Comparison of ENCODE assay signal across 16 mouse cellular contexts in genomic region chr6:119584061-119584460, GRCm38 (mm10). TPM values are rescaled to one million over a fixed set of nuclear protein-coding genes. Genes with fewer than 3 reads are reported as not detected.
"Had no signal": no experiment of that assay in that cellular context is flagged by ENCODE, and none has a peak within 500 bp of the region (broad histone marks: within the 10 kb centered on the region; RNA-seq: fewer than 3 reads in every experiment).

No protein-coding gene starts in this region.

- H3K9me3 ChIP-seq: limb, embryonic 12.5 days; liver, embryonic 15.5 days; megakaryocyte, embryonic 14.5 days; midbrain, embryonic 15.5 days; neural tube, embryonic 12.5 days; stomach, embryonic 15.5 days had no signal

- H3K4me3 ChIP-seq: limb, embryonic 12.5 days; liver, embryonic 15.5 days; megakaryocyte, embryonic 14.5 days; midbrain, embryonic 15.5 days; neural tube, embryonic 12.5 days; stomach, embryonic 15.5 days had no signal

- H3K27me3 ChIP-seq: limb, embryonic 12.5 days; liver, embryonic 15.5 days; midbrain, embryonic 15.5 days; neural tube, embryonic 12.5 days; stomach, embryonic 15.5 days had no signal

- H3K9ac ChIP-seq: limb, embryonic 12.5 days; liver, embryonic 15.5 days; midbrain, embryonic 15.5 days; neural tube, embryonic 12.5 days; stomach, embryonic 15.5 days had no signal

- DNase-seq: layer of hippocampus, adult 9-11 months; layer of hippocampus, postnatal 36 days; lung, adult 2 months; retina, postnatal 1 day; thymus, postnatal 36 days had no signal

- H3K27ac ChIP-seq: limb, embryonic 12.5 days; liver, embryonic 15.5 days; macrophage; midbrain, embryonic 15.5 days; neural tube, embryonic 12.5 days; stomach, embryonic 15.5 days had no signal

- ATAC-seq: hindbrain, embryonic 16.5 days; inflammation-experienced regulatory T-cells, adult 6 months; intestine, postnatal 0 days; midbrain, embryonic 15.5 days had no signal

- H3K4me1 ChIP-seq: stomach, embryonic 15.5 days had no signal

- H3K36me3 ChIP-seq: limb, embryonic 12.5 days; liver, embryonic 15.5 days; midbrain, embryonic 15.5 days; neural tube, embryonic 12.5 days; stomach, embryonic 15.5 days had no signal

- H3K4me2 ChIP-seq: limb, embryonic 12.5 days; liver, embryonic 15.5 days; midbrain, embryonic 11.5 days; midbrain, embryonic 15.5 days; neural tube, embryonic 12.5 days; stomach, embryonic 15.5 days had no signal

RNA-seq across cellular contexts. Expression of gene Wnt5b, which starts 39.9 kb away (rescaled TPM):
- polyA plus RNA-seq: macrophage had no signal
